Mouse (Mus musculus) megakaryocyte-erythroid progenitor cell, adult 5-6 weeks (primary cell): ENCODE data around the gene Prss53. TPM values are rescaled to one million over a fixed set of nuclear protein-coding genes. Genes with fewer than 3 reads are reported as not detected.

ENCODE experiments used
- ATAC-seq: replicated peaks from 2 replicates; pipeline ENCODE4 v1.8.0; 2016; ENCODE audit warnings: mild to moderate bottlenecking, inconsistent platforms; ENCODE audit not compliant: severe bottlenecking, poor library complexity, low FRiP score, low TSS enrichment
- total RNA-seq, 2 experiments: library from RNA; stranded (forward) in 1 of 2; stranded (reverse) in 1 of 2; fragments of 200-1000, 215-1000 nt in 1 of 2; fragments of >200 nt in 1 of 2; fragmentation: Nextera tagmentation in 1 of 2; gene quantifications; 2 replicates each; pipeline ENCODE4 v1.2.3; 2014 to 2017

Gene Prss53
- total RNA-seq, 2 experiments from 2014 or later = 0.81 TPM; not detected in 1

- ATAC-seq = no peak
These were observed 53.3 kb downstream of the Prss53 start for GRCm38 (mm10) chr7:127837473-127837872.

Other genes with a start within 250 kb of the Prss53 start
- gene Bcl7c, start 182.0 kb downstream of the Prss53 start, total RNA-seq (2014; fragmentation: Nextera tagmentation) = 84.1 and 94.3 TPM in 2 replicates
- 51.3 and 61.0 TPM in 2 replicates for gene Bcl7c, start 182.0 kb downstream of the Prss53 start, total RNA-seq (2017)
- 4.2 and 5.5 TPM in 2 replicates for gene Ctf1, start 178.2 kb downstream of the Prss53 start, total RNA-seq (2014; fragmentation: Nextera tagmentation)
- gene Ctf1, start 178.2 kb downstream of the Prss53 start, total RNA-seq (2017) = 1.9 and 3.0 TPM in 2 replicates
- gene Ctf2, start 158.8 kb downstream of the Prss53 start, total RNA-seq (2014; fragmentation: Nextera tagmentation) = not detected in 2 replicates
- gene Ctf2, start 158.8 kb downstream of the Prss53 start, total RNA-seq (2017) = not detected in 2 replicates
- gene Fbxl19, start 146.4 kb downstream of the Prss53 start, total RNA-seq (2014; fragmentation: Nextera tagmentation) = 11.6 and 14.2 TPM in 2 replicates
- 12.2 and 12.5 TPM in 2 replicates for gene Fbxl19, start 146.4 kb downstream of the Prss53 start, total RNA-seq (2017)
- 23.4 and 29.5 TPM in 2 replicates for gene Orai3, start 121.2 kb downstream of the Prss53 start, total RNA-seq (2014; fragmentation: Nextera tagmentation)
- 21.0 and 22.9 TPM in 2 replicates for gene Orai3, start 121.2 kb downstream of the Prss53 start, total RNA-seq (2017)
- gene Setd1a, start 114.3 kb downstream of the Prss53 start, total RNA-seq (2014; fragmentation: Nextera tagmentation) = 83.0 and 94.4 TPM in 2 replicates
- gene Setd1a, start 114.3 kb downstream of the Prss53 start, total RNA-seq (2017) = 10.6 and 19.5 TPM in 2 replicates
- 1.0 TPM in 1 of 2 replicates, not detected in the other for gene Gm49388, start 105.4 kb downstream of the Prss53 start, total RNA-seq (2014; fragmentation: Nextera tagmentation)
- gene Gm49388, start 105.4 kb downstream of the Prss53 start, total RNA-seq (2017) = 0.85 TPM in 1 of 2 replicates, not detected in the other
- 38.9 and 56.1 TPM in 2 replicates for gene Hsd3b7, start 90.4 kb downstream of the Prss53 start, total RNA-seq (2014; fragmentation: Nextera tagmentation)
- 16.8 and 60.3 TPM in 2 replicates for gene Hsd3b7, start 90.4 kb downstream of the Prss53 start, total RNA-seq (2017)
- 67.0 and 84.7 TPM in 2 replicates for gene Stx4a, start 66.7 kb downstream of the Prss53 start, total RNA-seq (2014; fragmentation: Nextera tagmentation)
- 31.5 and 44.7 TPM in 2 replicates for gene Stx4a, start 66.7 kb downstream of the Prss53 start, total RNA-seq (2017)
- 0.10 and 3.0 TPM in 2 replicates for gene Stx1b, start 66.4 kb downstream of the Prss53 start, total RNA-seq (2014; fragmentation: Nextera tagmentation)
- 0.19 and 4.3 TPM in 2 replicates for gene Stx1b, start 66.4 kb downstream of the Prss53 start, total RNA-seq (2017)
- 32.4 and 38.3 TPM in 2 replicates for gene Zfp646, start 14.7 kb downstream of the Prss53 start, total RNA-seq (2014; fragmentation: Nextera tagmentation)
- 36.9 and 43.3 TPM in 2 replicates for gene Zfp646, start 14.7 kb downstream of the Prss53 start, total RNA-seq (2017)
- 9.3 and 12.8 TPM in 2 replicates for gene Zfp668, start 14.1 kb downstream of the Prss53 start, total RNA-seq (2014; fragmentation: Nextera tagmentation)
- 2.3 and 2.8 TPM in 2 replicates for gene Zfp668, start 14.1 kb downstream of the Prss53 start, total RNA-seq (2017)
- not detected in 2 replicates for gene Gm21974, start 4.5 kb upstream of the Prss53 start, total RNA-seq (2014; fragmentation: Nextera tagmentation)
- not detected in 2 replicates for gene Gm21974, start 4.5 kb upstream of the Prss53 start, total RNA-seq (2017)
- gene Vkorc1, start 4.6 kb upstream of the Prss53 start, total RNA-seq (2014; fragmentation: Nextera tagmentation) = 54.1 and 72.8 TPM in 2 replicates
- 25.4 and 37.0 TPM in 2 replicates for gene Vkorc1, start 4.6 kb upstream of the Prss53 start, total RNA-seq (2017)
- 76.8 and 85.0 TPM in 2 replicates for gene Bckdk, start 13.1 kb upstream of the Prss53 start, total RNA-seq (2014; fragmentation: Nextera tagmentation)
- 32.4 and 62.8 TPM in 2 replicates for gene Bckdk, start 13.1 kb upstream of the Prss53 start, total RNA-seq (2017)
- gene Kat8, start 21.5 kb upstream of the Prss53 start, total RNA-seq (2014; fragmentation: Nextera tagmentation) = 32.7 and 37.9 TPM in 2 replicates
- gene Kat8, start 21.5 kb upstream of the Prss53 start, total RNA-seq (2017) = 27.0 and 35.8 TPM in 2 replicates
- gene Prss8, start 39.1 kb upstream of the Prss53 start, total RNA-seq (2014; fragmentation: Nextera tagmentation) = not detected in 2 replicates
- gene Prss8, start 39.1 kb upstream of the Prss53 start, total RNA-seq (2017) = not detected in 2 replicates
- 2.8 and 9.8 TPM in 2 replicates for gene Prss36, start 55.8 kb upstream of the Prss53 start, total RNA-seq (2014; fragmentation: Nextera tagmentation)
- 2.5 and 3.4 TPM in 2 replicates for gene Prss36, start 55.8 kb upstream of the Prss53 start, total RNA-seq (2017)
- gene Fus, start 76.5 kb upstream of the Prss53 start, total RNA-seq (2014; fragmentation: Nextera tagmentation) = 315 and 387 TPM in 2 replicates
- gene Fus, start 76.5 kb upstream of the Prss53 start, total RNA-seq (2017) = 61.4 and 85.2 TPM in 2 replicates
- gene Pycard, start 102.9 kb upstream of the Prss53 start, total RNA-seq (2014; fragmentation: Nextera tagmentation) = 41.8 and 56.1 TPM in 2 replicates
- gene Pycard, start 102.9 kb upstream of the Prss53 start, total RNA-seq (2017) = 10.2 and 10.6 TPM in 2 replicates
- gene Trim72, start 113.0 kb upstream of the Prss53 start, total RNA-seq (2014; fragmentation: Nextera tagmentation) = not detected in 2 replicates
- 0.52 TPM in 1 of 2 replicates, not detected in the other for gene Trim72, start 113.0 kb upstream of the Prss53 start, total RNA-seq (2017)
- gene Itgam, start 171.7 kb upstream of the Prss53 start, total RNA-seq (2014; fragmentation: Nextera tagmentation) = 3.2 TPM in 1 of 2 replicates, not detected in the other
- 0.95 and 2.3 TPM in 2 replicates for gene Itgam, start 171.7 kb upstream of the Prss53 start, total RNA-seq (2017)
- gene Gm49368, start 171.7 kb upstream of the Prss53 start, total RNA-seq (2014; fragmentation: Nextera tagmentation) = not detected in 2 replicates
- gene Gm49368, start 171.7 kb upstream of the Prss53 start, total RNA-seq (2017) = not detected in 2 replicates
- gene Itgax, start 238.6 kb upstream of the Prss53 start, total RNA-seq (2014; fragmentation: Nextera tagmentation) = 0.92 TPM in 1 of 2 replicates, not detected in the other
- gene Itgax, start 238.6 kb upstream of the Prss53 start, total RNA-seq (2017) = 0.46 and 2.7 TPM in 2 replicates